Mouse (Mus musculus) G1E (cell line): Measurements from ENCODE around the gene March8.

Experiments
- CTCF ChIP-seq: IDR thresholded peaks from 2 replicates; pipeline ENCODE4 v1.5.1; 2012; ENCODE audit warnings: low read depth, low read length, inconsistent platforms, mixed read lengths
- GATA1 ChIP-seq: IDR thresholded peaks from 2 replicates; pipeline ENCODE4 v1.6.1; 2012; ENCODE audit warnings: borderline replicate concordance, low read length, inconsistent platforms, mixed read lengths
- GATA2 ChIP-seq: IDR thresholded peaks from 2 replicates; pipeline ENCODE4 v1.6.1; 2012; ENCODE audit warnings: low read depth, low read length, inconsistent platforms, borderline replicate concordance

GRCm38 (mm10) chr6:116402426-116402825, 64.6 kb downstream of the March8 start:
- TF ChIP-seq GATA1 (no peak), CTCF (no peak), GATA2 (no peak)
